Mouse (Mus musculus) heart, embryonic 13.5 days (tissue): ENCODE data around the gene Fars2. TPM values are rescaled to one million over a fixed set of nuclear protein-coding genes. Genes with fewer than 3 reads are reported as not detected.

Experiments used
- ATAC-seq: fragments of 200-750 bp; cut with Nextera tagmentation; 2 replicates; pipeline ENCODE4 v1.8.0; 2017; ENCODE audit warnings: moderate TSS enrichment; ENCODE audit not compliant: insufficient number of reproducible peaks, low FRiP score, low TSS enrichment; ENCODE audit errors: extremely low read depth
- H3K27ac ChIP-seq: fragments of 300-500 bp; sonication (generic); replicated peaks from 2 replicates; pipeline ENCODE4 v1.5.1; 2015; ENCODE audit warnings: moderate library complexity, mild to moderate bottlenecking, inconsistent platforms
- H3K27me3 ChIP-seq: fragments of 300-500 bp; sonication (generic); replicated peaks from 2 replicates; pipeline ENCODE4 v1.6.1; 2015; ENCODE audit warnings: mild to moderate bottlenecking, inconsistent platforms
- H3K36me3 ChIP-seq: fragments of 300-500 bp; sonication (generic); 2 replicates; pipeline ENCODE4 v1.6.1; 2015; ENCODE audit warnings: mild to moderate bottlenecking, inconsistent platforms
- H3K4me1 ChIP-seq: fragments of 300-500 bp; sonication (generic); 2 replicates; pipeline ENCODE4 v1.6.1; 2015; ENCODE audit warnings: inconsistent platforms
- H3K4me2 ChIP-seq: fragments of 300-500 bp; sonication (generic); 2 replicates; pipeline ENCODE4 v1.6.1; 2015; ENCODE audit warnings: inconsistent platforms, mild to moderate bottlenecking, moderate library complexity
- H3K4me3 ChIP-seq: fragments of 300-500 bp; sonication (generic); 2 replicates; pipeline ENCODE4 v1.5.1; 2015; ENCODE audit warnings: moderate library complexity, mild to moderate bottlenecking, inconsistent platforms
- H3K9ac ChIP-seq: fragments of 300-500 bp; sonication (generic); 2 replicates; pipeline ENCODE4 v1.6.1; 2015; ENCODE audit warnings: inconsistent platforms, mild to moderate bottlenecking, moderate library complexity
- H3K9me3 ChIP-seq: fragments of 300-500 bp; sonication (generic); 2 replicates; pipeline ENCODE4 v1.6.1; 2016; ENCODE audit warnings: inconsistent platforms
- WGBS: fragments of 180-500 bp; shearing (Covaris S2); methylation state at CpG from one replicate; pipeline ENCODE4 v1.1.7; 2015; ENCODE audit warnings: mixed read lengths; 5-methylcytosine and 5-hydroxymethylcytosine counted together
- polyA plus RNA-seq: library from polyadenylated mRNA; unstranded; fragments of >200 nt; fragmentation: Nextera tagmentation; extraction: Ambion mirVana; gene quantifications from 2 replicates; pipeline ENCODE4 v1.2.1, GENCODE M21; 2015

Fars2 gene
- polyA plus RNA-seq, 1 experiment from 2014 or later: 54.3 TPM

- H3K9me3 ChIP-seq: no peaks in the 10 kb centered on the region
- 53% methylated on average over 4 of the region's 4 CpGs for WGBS
- no peak for ATAC-seq
- H3K4me3 ChIP-seq: no peak overlapping the region
- no peak overlapping the region for H3K9ac ChIP-seq
- no peaks in the 10 kb centered on the region for H3K4me1 ChIP-seq
- no peak overlapping the region for H3K4me2 ChIP-seq
- H3K27me3 ChIP-seq: 0 out of 2 replicates have a peak, but pooled peaks cover 2% of the 10 kb centered on the region
- no peak overlapping the region for H3K27ac ChIP-seq
- no peaks in the 10 kb centered on the region for H3K36me3 ChIP-seq
Observed at GRCm38 (mm10) chr13:36589092-36589491, 471.9 kb downstream of the Fars2 start.

- H3K9ac ChIP-seq: no peak overlapping the region
- H3K4me1 ChIP-seq: no peaks in the 10 kb centered on the region
- no peaks in the 10 kb centered on the region for H3K9me3 ChIP-seq
- ATAC-seq: no peak
- H3K4me2 ChIP-seq: no peak overlapping the region
- H3K4me3 ChIP-seq: no peak overlapping the region
- H3K27ac ChIP-seq: no peak overlapping the region
- H3K36me3 ChIP-seq: no peaks in the 10 kb centered on the region
- no peaks in the 10 kb centered on the region for H3K27me3 ChIP-seq
- WGBS: 66% methylated on average over 2 of the region's 2 CpGs
Observed at GRCm38 (mm10) chr13:36592291-36592690, 475.1 kb downstream of the Fars2 start.

GRCm38 (mm10) chr13:36606717-36607116, 489.5 kb downstream of the Fars2 start:
- peaks cover 8% of the 10 kb centered on the region; the same call in 1 of the 2 replicates for H3K27me3 ChIP-seq
- H3K4me2 ChIP-seq: no peak overlapping the region
- H3K36me3 ChIP-seq: no peaks in the 10 kb centered on the region
- H3K4me1 ChIP-seq: no peaks in the 10 kb centered on the region
- no peak for ATAC-seq
- 81% methylated on average over 5 of the region's 5 CpGs for WGBS
- H3K27ac ChIP-seq: no peak overlapping the region
- no peak overlapping the region for H3K4me3 ChIP-seq
- no peaks in the 10 kb centered on the region for H3K9me3 ChIP-seq
- H3K9ac ChIP-seq: no peak overlapping the region

GRCm38 (mm10) chr13:36607871-36608270, 490.7 kb downstream of the Fars2 start:
- ATAC-seq: no peak
- Histone ChIP-seq H3K9ac (no peak overlapping the region), H3K36me3 (no peaks in the 10 kb centered on the region), H3K27me3 (peaks cover 8% of the 10 kb centered on the region; the same call in 1 of the 2 replicates), H3K4me2 (no peak overlapping the region), H3K4me3 (no peak overlapping the region), H3K4me1 (no peaks in the 10 kb centered on the region), H3K9me3 (no peaks in the 10 kb centered on the region), H3K27ac (no peak overlapping the region)
- 85% methylated on average over 4 of the region's 4 CpGs for WGBS

GRCm38 (mm10) chr13:36610426-36610825, 493.2 kb downstream of the Fars2 start:
- Histone ChIP-seq H3K9me3 (no peaks in the 10 kb centered on the region), H3K27ac (no peak overlapping the region), H3K4me3 (no peak overlapping the region), H3K4me2 (no peak overlapping the region), H3K27me3 (peaks cover 8% of the 10 kb centered on the region; the same call in 1 of the 2 replicates), H3K9ac (no peak overlapping the region), H3K4me1 (peaks cover 11% of the 10 kb centered on the region), H3K36me3 (no peaks in the 10 kb centered on the region)
- 86% methylated on average over 5 of the region's 5 CpGs for WGBS
- ATAC-seq: no peak

GRCm38 (mm10) chr13:36612785-36613750, 495.9 kb downstream of the Fars2 start:
- 65% methylated on average over 23 of the region's 23 CpGs for WGBS
- H3K27ac ChIP-seq: no peak overlapping the region

GRCm38 (mm10) chr13:36620498-36621332, 503.5 kb downstream of the Fars2 start:
- H3K27me3 ChIP-seq: no peaks in the 10 kb centered on the region
- no peaks in the 10 kb centered on the region for H3K4me1 ChIP-seq
- no peaks in the 10 kb centered on the region for H3K36me3 ChIP-seq
- ATAC-seq: no peak
- whole genome bisulfite sequencing: 69% methylated on average over 10 of the region's 10 CpGs
- no peak overlapping the region for H3K27ac ChIP-seq
- no peaks in the 10 kb centered on the region for H3K9me3 ChIP-seq
- no peak overlapping the region for H3K4me2 ChIP-seq
- no peak overlapping the region for H3K9ac ChIP-seq
- no peak overlapping the region for H3K4me3 ChIP-seq

More at GRCm38 (mm10) chr13:36612785-36613750, 495.9 kb downstream of the Fars2 start:
- ATAC-seq: no peak
- Histone ChIP-seq H3K36me3 (no peaks in the 10 kb centered on the region), H3K4me2 (no peak overlapping the region), H3K9me3 (no peaks in the 10 kb centered on the region), H3K9ac (no peak overlapping the region), H3K4me1 (peaks cover 11% of the 10 kb centered on the region), H3K27me3 (peaks cover 8% of the 10 kb centered on the region; the same call in 1 of the 2 replicates), H3K4me3 (no peak overlapping the region)

- Histone ChIP-seq H3K27me3 (no peaks in the 10 kb centered on the region), H3K4me1 (no peaks in the 10 kb centered on the region), H3K9ac (no peak overlapping the region), H3K27ac (no peak overlapping the region), H3K4me2 (no peak overlapping the region), H3K36me3 (no peaks in the 10 kb centered on the region), H3K9me3 (no peaks in the 10 kb centered on the region), H3K4me3 (no peak overlapping the region)
- ATAC-seq: no peak
- 84% methylated on average over 1 of the region's 1 CpGs for WGBS
Observed at GRCm38 (mm10) chr13:36621333-36621659, 504.1 kb downstream of the Fars2 start.

GRCm38 (mm10) chr13:36623556-36623955, 506.3 kb downstream of the Fars2 start:
- WGBS: 80% methylated on average over 1 of the region's 1 CpGs
- Histone ChIP-seq H3K9ac (no peak overlapping the region), H3K27me3 (no peaks in the 10 kb centered on the region), H3K4me2 (no peak overlapping the region), H3K4me3 (no peak overlapping the region), H3K9me3 (no peaks in the 10 kb centered on the region), H3K4me1 (no peaks in the 10 kb centered on the region), H3K36me3 (no peaks in the 10 kb centered on the region), H3K27ac (no peak overlapping the region)
- no peak for ATAC-seq

- H3K27ac ChIP-seq: no peak overlapping the region
- no peak for ATAC-seq
- no peak overlapping the region for H3K4me3 ChIP-seq
- no peak overlapping the region for H3K9ac ChIP-seq
- no peaks in the 10 kb centered on the region for H3K4me1 ChIP-seq
- no peaks in the 10 kb centered on the region for H3K36me3 ChIP-seq
- no peak overlapping the region for H3K4me2 ChIP-seq
- 77% methylated on average over 1 of the region's 1 CpGs for WGBS
- H3K9me3 ChIP-seq: no peaks in the 10 kb centered on the region
- no peaks in the 10 kb centered on the region for H3K27me3 ChIP-seq
Observed at GRCm38 (mm10) chr13:36629154-36629553, 511.9 kb downstream of the Fars2 start.

GRCm38 (mm10) chr13:36648257-36648656, 531.0 kb downstream of the Fars2 start:
- WGBS: 66% methylated on average over 7 of the region's 7 CpGs
- no peak for ATAC-seq
- H3K4me2 ChIP-seq: no peak overlapping the region
- H3K27me3 ChIP-seq: no peaks in the 10 kb centered on the region
- H3K4me3 ChIP-seq: no peak overlapping the region
- H3K27ac ChIP-seq: no peak overlapping the region
- no peaks in the 10 kb centered on the region for H3K4me1 ChIP-seq
- H3K36me3 ChIP-seq: no peaks in the 10 kb centered on the region
- H3K9ac ChIP-seq: no peak overlapping the region
- no peaks in the 10 kb centered on the region for H3K9me3 ChIP-seq
